13 mouse cellular contexts compared by ENCODE assay signal in the genomic region with DNA sequence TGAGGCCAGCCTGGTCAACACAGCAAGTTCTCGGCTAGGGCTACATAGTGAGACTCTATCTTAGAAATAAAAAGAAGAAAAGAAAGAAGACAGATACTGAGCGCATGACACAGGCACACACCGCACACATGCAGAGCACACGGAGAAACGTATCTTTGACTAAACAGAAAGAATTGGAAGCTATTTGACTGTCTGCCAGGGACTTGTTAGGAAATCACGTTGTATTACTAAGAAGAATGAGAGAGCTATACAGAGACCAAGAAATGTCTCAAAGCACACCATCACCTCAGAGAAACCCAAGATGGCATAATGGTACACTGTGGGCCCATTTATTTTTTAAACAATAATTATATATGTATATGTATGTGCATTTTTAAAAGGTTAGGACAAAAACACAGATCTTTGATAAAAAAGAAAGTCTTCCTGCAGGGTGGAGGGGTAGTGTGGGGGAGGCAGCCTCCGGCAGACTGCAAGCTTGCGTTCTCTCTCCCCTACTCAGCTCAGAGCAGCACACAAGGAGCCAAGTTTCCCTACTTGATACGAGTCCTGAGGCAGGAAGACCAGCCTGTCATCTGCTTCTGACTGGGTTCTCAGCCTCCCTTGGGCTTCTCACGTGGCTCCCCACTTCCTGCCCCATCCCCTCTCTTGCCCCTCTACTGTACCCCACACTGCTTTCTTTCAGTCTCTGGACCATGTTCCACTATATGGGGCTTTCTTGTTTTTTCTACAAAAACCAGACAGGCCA.
DNase-seq lines count a peak whose midpoint lies in the region; ATAC-seq lines count a peak whose summit lies in the region.
"Had no signal": no experiment of that assay in that cellular context is flagged by ENCODE, and none has a peak within 500 bp of the region (broad histone marks: within the 10 kb centered on the region; RNA-seq: fewer than 3 reads in every experiment).

No protein-coding gene starts in this region.

- no peak overlapping the region for H3K4me2 ChIP-seq in neural tube, embryonic 15.5 days
- no peak overlapping the region for H3K4me2 ChIP-seq in limb, embryonic 13.5 days (replicated peaks)
- H3K4me2 ChIP-seq: hindbrain, embryonic 13.5 days had no signal

- H3K27me3 ChIP-seq in neural tube, embryonic 15.5 days (replicated peaks): no peaks in the 10 kb centered on the region
- H3K27me3 ChIP-seq in limb, embryonic 13.5 days: no peaks in the 10 kb centered on the region
- H3K27me3 ChIP-seq: hindbrain, embryonic 13.5 days had no signal

- H3K4me1 ChIP-seq in neural tube, embryonic 15.5 days: no peaks in the 10 kb centered on the region
- H3K4me1 ChIP-seq in limb, embryonic 13.5 days: peaks cover 12% of the 10 kb centered on the region
- H3K4me1 ChIP-seq: hindbrain, embryonic 13.5 days had no signal

- no peaks in the 10 kb centered on the region for H3K9me3 ChIP-seq in neural tube, embryonic 15.5 days (replicated peaks)
- H3K9me3 ChIP-seq in limb, embryonic 13.5 days: 0 out of 2 replicates have a peak, but pooled peaks cover 4% of the 10 kb centered on the region
- H3K9me3 ChIP-seq: hindbrain, embryonic 13.5 days had no signal

- H3K4me3 ChIP-seq in neural tube, embryonic 15.5 days (replicated peaks): no peak overlapping the region
- no peak overlapping the region for H3K4me3 ChIP-seq in limb, embryonic 13.5 days
- H3K4me3 ChIP-seq: hindbrain, embryonic 13.5 days had no signal

- H3K27ac ChIP-seq in neural tube, embryonic 15.5 days (replicated peaks): no peak overlapping the region
- no peak overlapping the region for H3K27ac ChIP-seq in limb, embryonic 13.5 days
- H3K27ac ChIP-seq: hindbrain, embryonic 13.5 days had no signal

- no peaks in the 10 kb centered on the region for H3K36me3 ChIP-seq in neural tube, embryonic 15.5 days
- no peaks in the 10 kb centered on the region for H3K36me3 ChIP-seq in limb, embryonic 13.5 days
- H3K36me3 ChIP-seq: hindbrain, embryonic 13.5 days had no signal

- DNase-seq in layer of hippocampus, adult 18-20 months (ENCODE audit: low spot score in 2 of 2): peak; percentile 28 to 65
- no peak for DNase-seq in layer of hippocampus, postnatal 10 days (ENCODE audit: low spot score in 2 of 2)
- DNase-seq in neural tube, embryonic 10.5 days (ENCODE audit: extremely low spot score, low spot score): no peak
- no peak for DNase-seq in urinary bladder, postnatal 10 days (ENCODE audit: low spot score)
- DNase-seq in cerebellum, postnatal 14 days: no peak
- no peak for DNase-seq in cerebellum, adult 18-20 months
- DNase-seq: adrenal gland, postnatal 36 days; kidney, adult 2 months; kidney, postnatal 4 days had no signal

- 65% methylated on average over 10 of the region's 10 CpGs for whole genome bisulfite sequencing in neural tube, embryonic 15.5 days
- 61% methylated on average over 10 of the region's 10 CpGs for WGBS in limb, embryonic 13.5 days

- H3K9ac ChIP-seq in neural tube, embryonic 15.5 days (replicated peaks): 0 out of 2 replicates have a peak overlapping the region, but pooled peaks have one; percentile 3
- no peak overlapping the region for H3K9ac ChIP-seq in limb, embryonic 13.5 days
- H3K9ac ChIP-seq: hindbrain, embryonic 13.5 days had no signal

- no peak for ATAC-seq in neural tube, embryonic 15.5 days (ENCODE audit: low FRiP score)
- ATAC-seq in limb, embryonic 13.5 days (ENCODE audit: low FRiP score, low read depth): peak; percentile 48; the same call in 1 of the 2 replicates
- ATAC-seq: forebrain, embryonic 16.5 days had no signal

Comparison
In these comparisons a context has a peak if more than half of its experiments do, and no peak if none do; other contexts are left out.
1. DNase-seq: peak in layer of hippocampus, adult 18-20 months (2 of 2); none in layer of hippocampus, postnatal 10 days (0 of 2), neural tube, embryonic 10.5 days (single experiment), urinary bladder, postnatal 10 days (single experiment), cerebellum, postnatal 14 days (0 of 2) and cerebellum, adult 18-20 months (0 of 2).